Mouse (Mus musculus): ENCODE measurements around the gene Mbd4.
A peak's percentile ranks its signal among the peaks of the same experiment; 100 is the strongest.
"Not testable (repeated sequence)": the region's sequence is repeated elsewhere in the genome, so short reads cannot be mapped to it uniquely, and the experiment has no call there.

The Mbd4 gene

DNA sequence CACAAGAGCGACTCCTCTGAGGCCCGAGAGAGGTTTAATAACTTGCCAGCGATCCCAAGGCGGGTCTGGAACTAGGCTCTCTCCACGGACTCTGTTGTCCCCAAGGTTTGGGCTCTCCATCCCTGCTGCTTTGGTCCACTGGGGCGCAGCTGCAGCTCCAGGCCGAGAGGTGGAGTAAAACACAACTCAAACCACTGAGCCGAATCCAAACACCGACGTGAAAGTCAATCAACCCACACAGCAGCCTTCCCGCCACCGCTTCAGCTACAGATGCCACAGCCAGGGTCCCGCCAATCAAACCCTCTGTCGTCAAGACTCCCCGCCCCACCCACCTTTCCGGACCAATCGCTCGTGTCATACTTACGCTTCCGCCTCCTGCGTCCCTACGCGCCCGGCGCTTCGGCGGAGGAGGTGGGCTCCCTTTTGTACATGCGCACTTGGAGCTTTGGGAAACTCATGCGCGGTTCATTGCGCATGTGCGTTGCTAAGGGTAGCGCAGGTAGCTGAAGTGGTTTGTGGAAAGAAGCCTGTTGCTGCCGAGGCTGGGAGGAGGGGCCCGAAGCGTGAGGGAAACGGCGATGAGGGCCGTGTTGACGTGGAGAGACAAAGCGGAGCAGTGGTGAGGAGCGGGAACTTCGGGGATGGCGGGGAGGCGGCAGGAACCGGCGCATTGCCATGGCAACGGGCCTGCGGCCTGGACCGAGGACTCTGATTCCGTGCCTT, at the start of gene Mbd4, which contains the start of gene Ift122:
TSS of gene Mbd4 (minus strand) at position 281 of the 723 bp plus-strand sequence.
TSS of gene Ift122 (plus strand) at position 380 of the 723 bp plus-strand sequence.
- peak; percentile 100 for DNase-seq (ENCODE audit: low read depth, low spot score)

DNA sequence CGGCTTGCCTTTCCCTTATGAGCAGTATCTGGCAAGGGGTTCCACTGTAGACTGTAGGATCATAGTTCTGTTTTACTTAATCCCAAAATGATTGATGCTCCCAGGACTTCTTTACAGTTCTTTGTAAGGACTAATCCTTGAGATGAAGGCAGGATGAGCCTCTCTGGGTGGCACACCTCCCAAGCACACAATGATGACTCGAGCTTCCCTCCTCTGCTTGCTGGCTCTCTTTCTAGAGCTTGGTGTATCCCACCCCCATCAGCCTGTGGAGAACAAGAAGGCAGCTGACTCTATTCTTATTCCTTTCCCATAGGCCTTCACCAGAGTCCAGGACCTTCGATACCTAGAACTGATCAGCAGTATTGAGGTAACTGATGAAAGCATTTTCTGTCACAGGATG, 49.4 kb upstream of the Mbd4 start:
- DNase-seq (ENCODE audit: low read depth, low spot score): no peak

DNA sequence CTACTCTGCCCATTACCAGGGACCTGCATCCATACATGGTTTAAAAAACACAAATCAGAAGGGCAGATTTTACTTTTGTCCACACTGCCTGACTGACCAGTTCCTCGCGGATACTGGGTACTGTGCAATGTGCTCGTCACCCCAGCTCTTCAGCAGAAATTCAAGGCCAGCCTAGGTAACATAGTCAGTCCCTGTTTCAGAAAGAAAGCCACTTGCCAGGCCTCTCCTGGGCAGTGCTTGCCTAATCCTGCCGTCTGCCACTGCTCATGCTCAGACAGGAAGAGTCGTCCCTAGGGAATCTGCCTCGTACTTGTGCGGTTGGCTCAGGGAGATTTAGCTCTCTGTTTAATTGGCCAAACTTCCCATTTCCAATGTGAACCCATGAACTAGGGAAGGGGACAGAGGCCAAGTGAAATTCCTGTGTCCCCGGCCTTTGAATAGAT, 48.3 kb upstream of the Mbd4 start:
- DNase-seq (ENCODE audit: low read depth, low spot score): no peak

DNA sequence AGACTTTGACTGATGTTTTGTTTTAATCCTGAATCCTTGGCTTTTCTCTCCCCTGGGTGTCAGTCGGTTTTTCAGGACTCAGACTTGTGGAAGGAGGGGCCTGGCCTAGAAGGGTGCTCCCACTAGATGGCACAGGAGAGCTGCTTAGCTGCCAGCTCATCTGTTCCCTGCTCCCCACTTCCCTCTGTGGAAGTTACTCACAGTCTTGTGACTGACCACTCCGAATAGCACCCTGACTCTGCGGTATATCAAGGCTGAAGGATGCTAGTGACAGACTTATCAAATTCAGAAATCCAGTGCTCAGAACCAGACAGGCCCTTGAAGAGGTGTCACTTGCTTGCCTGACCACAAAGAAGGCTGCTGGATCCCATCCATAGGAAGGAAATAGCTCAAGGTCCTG, 47.9 kb upstream of the Mbd4 start:
- no peak for DNase-seq (ENCODE audit: low read depth, low spot score)

DNA sequence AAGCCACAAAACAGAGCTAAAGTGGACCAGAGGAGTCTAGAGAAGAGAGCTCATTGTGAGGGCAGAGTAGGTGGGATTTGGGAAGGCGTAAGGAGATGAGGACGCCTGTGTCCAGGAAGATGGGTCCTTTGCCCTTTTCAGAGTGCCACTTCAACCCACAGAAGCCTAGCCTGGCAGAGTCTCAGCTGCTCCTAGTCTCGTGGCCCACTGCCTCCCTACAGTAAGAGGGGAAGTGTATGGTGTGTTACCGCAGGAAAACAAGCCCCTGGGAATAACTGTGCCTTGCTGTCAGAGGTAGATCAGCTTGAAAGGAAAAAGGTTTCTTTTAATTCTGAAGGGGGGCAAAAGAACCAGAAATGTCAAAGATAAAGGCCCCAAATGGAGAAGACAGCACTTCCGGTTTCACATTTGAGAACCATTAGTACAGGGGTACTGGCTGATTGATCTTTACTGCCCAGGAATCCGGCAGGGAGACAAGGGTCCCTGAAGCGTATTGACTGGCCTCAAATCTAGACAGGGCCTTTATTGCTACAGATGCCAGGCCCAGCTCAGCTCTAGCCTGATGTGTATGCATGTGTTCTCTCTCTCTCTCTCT, 44.9 kb upstream of the Mbd4 start:
- no peak for DNase-seq (ENCODE audit: low read depth, low spot score)

GRCm38 (mm10) chr6:115897117-115897516, 43.9 kb upstream of the Mbd4 start:
- no peak for DNase-seq (ENCODE audit: low read depth, low spot score)

DNA sequence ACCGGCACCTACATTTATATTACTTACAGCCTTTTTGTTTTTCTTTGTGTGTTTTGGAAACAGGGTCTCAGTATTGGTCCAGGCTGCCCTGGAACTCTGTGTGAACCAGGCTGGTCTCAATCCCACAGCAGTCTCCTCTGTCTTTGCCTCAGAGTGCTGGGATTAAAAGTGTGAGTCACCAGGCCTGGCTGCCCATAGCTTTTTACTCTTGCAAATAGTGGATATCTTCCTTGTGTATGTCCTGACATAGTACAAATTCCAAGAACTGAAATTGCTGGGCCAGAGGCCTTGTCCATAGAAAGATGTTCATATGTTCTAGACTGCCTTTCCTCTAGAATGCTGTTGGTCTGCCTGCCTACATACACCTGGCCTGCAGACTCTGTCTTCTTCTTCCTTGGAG, 43.2 kb upstream of the Mbd4 start:
- no peak for DNase-seq (ENCODE audit: low read depth, low spot score)

GRCm38 (mm10) chr6:115892363-115892762, 39.2 kb upstream of the Mbd4 start:
- DNase-seq (ENCODE audit: low read depth, low spot score): no peak

DNA sequence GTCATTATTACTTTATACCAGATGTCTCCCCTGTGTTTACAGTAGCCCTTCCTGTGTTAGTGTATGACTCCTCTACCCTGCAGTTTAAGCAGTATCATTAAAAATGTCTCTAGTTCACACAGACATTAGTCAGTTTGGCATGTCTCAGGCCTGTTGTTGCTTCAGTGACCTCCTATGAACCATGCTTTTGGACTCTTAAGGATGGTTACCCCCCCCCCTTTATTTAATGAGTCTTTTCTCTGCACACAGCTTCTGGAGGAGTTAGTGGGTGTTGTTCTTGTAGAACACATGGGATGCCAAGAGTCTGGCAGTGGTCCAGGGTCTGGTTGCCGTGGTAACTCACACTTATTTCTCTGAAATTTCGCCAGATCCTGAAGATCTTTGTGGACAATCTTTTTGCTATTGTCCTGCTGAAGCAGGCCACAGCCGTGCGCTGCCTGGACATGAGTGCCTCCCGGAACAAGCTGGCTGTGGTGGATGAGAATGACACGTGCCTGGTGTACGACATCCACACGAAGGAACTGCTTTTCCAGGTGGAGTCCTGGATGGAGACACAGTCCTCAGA, 38.4 kb upstream of the Mbd4 start:
- no peak for DNase-seq (ENCODE audit: low read depth, low spot score)

DNA sequence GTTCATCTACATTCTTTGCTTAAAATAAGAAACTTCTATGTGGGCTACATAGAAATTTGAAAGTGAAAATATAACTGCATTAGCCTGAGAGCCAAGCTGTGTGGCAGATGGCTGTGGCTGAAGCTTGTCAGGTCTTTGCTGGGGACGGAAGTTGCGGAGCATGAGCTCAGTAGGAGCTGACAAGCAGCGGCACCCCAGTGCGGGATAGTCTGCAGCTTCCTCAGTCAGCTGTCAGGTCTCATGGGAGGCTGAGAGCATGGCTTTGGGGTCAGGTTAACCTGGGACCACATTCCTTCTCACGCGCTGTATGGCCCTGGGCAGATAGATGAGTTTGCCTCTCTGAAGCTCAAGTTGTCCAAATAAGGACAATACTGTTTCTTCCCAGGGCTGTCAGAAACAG, 37.9 kb upstream of the Mbd4 start:
- no peak for DNase-seq (ENCODE audit: low read depth, low spot score)

DNA sequence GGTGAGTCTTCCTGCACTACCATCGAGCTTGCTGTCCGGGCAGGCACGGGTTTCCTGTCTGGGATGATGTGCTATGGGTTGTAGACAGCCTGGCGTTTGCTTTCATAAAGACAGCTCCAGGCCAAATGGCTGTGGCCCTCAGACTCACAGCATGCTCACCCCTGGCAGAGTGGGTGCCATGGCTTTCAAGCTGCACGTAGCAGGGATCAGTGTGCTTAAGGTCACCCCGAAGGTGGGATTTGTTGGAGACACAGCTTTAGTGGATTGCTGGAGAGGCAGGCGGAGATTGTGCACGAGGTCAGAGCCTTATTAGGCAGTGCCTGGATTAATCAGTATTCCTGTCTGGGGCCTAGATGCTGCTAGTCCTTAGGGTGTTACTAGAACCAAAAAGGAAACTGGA, 37.4 kb upstream of the Mbd4 start:
- no peak for DNase-seq (ENCODE audit: low read depth, low spot score)

DNA sequence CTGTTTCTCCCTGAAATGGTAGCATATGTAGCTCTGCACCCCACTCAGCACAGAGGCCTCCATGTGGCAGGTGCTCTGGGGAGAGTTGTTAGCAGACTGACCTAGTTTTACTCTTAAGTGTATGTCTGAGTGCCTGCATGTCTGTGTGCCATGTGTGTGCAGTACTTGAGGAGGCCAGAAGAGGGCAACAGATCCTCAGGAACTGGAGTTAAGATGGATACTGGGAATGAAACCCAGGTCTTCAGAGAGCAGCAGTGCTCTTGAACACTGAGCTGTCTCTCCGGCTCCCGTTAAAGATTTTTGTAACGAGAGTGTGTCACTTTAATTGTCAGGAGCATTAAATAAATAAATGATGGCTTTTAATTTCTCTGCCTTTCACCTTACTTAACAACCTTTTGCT, 35.1 kb upstream of the Mbd4 start:
- DNase-seq (ENCODE audit: low read depth, low spot score): peak; percentile 79

GRCm38 (mm10) chr6:115886894-115887293, 33.7 kb upstream of the Mbd4 start:
- DNase-seq (ENCODE audit: low read depth, low spot score): peak; percentile 79

- no peak for DNase-seq (ENCODE audit: low read depth, low spot score)
These were observed 30.8 kb upstream of the Mbd4 start for GRCm38 (mm10) chr6:115884018-115884417.

DNA sequence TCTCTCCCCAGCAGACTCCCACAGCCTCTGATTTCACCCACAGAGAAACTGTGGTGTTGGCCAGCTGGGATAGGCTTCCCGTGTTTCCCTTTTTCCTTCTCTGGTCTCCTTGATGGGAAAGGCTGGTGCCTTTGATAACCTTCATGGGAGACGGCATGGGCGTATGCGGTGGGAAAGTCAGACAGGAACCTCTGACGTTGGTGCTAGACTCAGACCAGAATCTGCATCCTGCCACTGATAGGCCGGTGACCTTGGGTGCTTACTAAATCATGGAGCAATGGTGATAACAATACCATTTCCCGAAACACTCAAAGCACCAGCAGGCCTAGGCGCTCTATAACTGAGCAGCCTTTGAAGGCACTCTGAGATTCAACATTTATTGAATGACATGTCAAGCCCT, 27.6 kb upstream of the Mbd4 start:
- no peak for DNase-seq (ENCODE audit: low read depth, low spot score)

DNA sequence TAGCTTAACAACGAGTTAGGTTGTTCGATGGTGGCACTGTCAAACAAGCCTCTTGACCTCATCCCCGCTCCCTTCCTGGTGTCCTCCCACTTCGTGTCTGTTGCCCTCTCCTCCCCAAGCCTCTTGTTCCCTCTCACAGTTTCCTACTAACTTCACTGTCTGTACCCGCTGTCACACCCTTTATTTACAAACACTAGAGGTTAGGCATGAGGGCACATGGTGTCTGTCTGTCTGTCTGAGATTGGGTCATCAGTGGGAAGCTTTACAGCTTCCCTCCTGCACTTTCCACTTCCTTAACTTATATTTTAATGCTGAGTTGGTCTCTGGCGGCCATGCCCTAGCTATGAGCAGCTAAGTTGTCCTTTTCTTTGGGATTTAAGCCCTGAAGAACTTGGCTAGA, 26.6 kb upstream of the Mbd4 start:
- DNase-seq (ENCODE audit: low read depth, low spot score): no peak

GRCm38 (mm10) chr6:115878694-115879093, 25.5 kb upstream of the Mbd4 start:
- peak; percentile 40 for DNase-seq (ENCODE audit: low read depth, low spot score)

DNA sequence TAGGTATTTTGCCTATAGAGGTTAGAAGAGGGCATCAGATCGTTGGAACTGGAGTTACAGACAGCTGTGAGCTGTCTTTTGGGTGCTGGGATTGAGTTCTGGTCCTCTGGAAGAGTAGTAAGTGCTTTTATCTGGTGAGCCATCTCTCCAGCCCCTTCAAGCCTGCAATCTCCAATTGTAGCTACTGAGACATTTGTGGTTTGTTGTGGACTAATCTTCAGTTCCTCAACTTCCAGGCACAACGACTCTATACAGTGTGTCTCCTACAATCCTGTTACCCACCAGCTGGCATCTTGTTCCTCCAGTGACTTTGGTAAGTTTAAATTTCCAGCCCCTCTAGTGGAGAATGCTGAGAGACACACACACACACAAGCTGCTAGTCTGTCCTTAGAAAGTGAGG, 24.1 kb upstream of the Mbd4 start:
- DNase-seq (ENCODE audit: low read depth, low spot score): no peak

DNA sequence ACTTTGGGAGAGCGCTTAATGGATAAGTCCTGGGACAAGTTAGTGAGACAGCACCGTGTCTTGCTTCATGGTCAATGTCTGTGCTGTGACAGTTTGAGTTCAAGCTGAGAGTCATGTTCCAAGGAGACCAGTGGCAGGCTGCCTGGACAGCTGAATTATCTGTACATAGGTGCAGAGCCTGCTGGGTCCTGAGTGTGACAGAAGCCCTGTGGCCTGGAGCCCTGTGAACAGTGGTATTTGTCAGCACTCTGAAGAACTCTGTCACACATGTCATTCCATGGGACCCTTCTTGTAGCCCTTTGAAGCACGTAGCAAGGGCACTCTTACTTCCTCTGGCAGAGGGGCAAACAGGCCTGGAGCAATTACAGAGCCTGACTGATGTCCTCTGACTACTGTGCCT, 18.1 kb upstream of the Mbd4 start:
- not testable (repeated sequence) for DNase-seq (ENCODE audit: low read depth, low spot score)

GRCm38 (mm10) chr6:115867157-115867556, 14.0 kb upstream of the Mbd4 start:
- not testable (repeated sequence) for DNase-seq (ENCODE audit: low read depth, low spot score)

- no peak for DNase-seq (ENCODE audit: low read depth, low spot score)
These were observed 12.1 kb upstream of the Mbd4 start for GRCm38 (mm10) chr6:115865246-115865645.

GRCm38 (mm10) chr6:115863340-115863841, 10.2 kb upstream of the Mbd4 start:
- DNase-seq (ENCODE audit: low read depth, low spot score): no peak

- no peak for DNase-seq (ENCODE audit: low read depth, low spot score)
These were observed 6.9 kb upstream of the Mbd4 start for GRCm38 (mm10) chr6:115860027-115860556.

All from ZHBTc4 (cell line).